Mouse (Mus musculus) heart, postnatal 0 days (tissue): ENCODE results near the gene Ylpm1. TPM values are rescaled to one million over a fixed set of nuclear protein-coding genes. Genes with fewer than 3 reads are reported as not detected.
A peak's percentile ranks its signal among the peaks of the same experiment; 100 is the strongest.

Experiments
- ATAC-seq: fragments of 200-750 bp; cut with Nextera tagmentation; 2 replicates; pipeline ENCODE4 v1.8.0; 2017; ENCODE audit warnings: low read depth, moderate number of reproducible peaks, moderate library complexity; ENCODE audit not compliant: insufficient read depth
- DNase-seq: peaks from one replicate; pipeline ENCODE4 v3.0.0-alpha.2; 2016; ENCODE audit warnings: low spot score
- H3K27ac ChIP-seq: fragments of 300-500 bp; sonication (generic); 2 replicates; pipeline ENCODE4 v1.5.1; 2014; ENCODE audit warnings: low read depth, mild to moderate bottlenecking
- H3K27me3 ChIP-seq: fragments of 300-500 bp; sonication (generic); 2 replicates; pipeline ENCODE4 v1.6.1; 2014; ENCODE audit warnings: low read length, mixed read lengths; ENCODE audit not compliant: control insufficient read depth, insufficient read depth
- H3K36me3 ChIP-seq: fragments of 300-500 bp; sonication (generic); replicated peaks from 2 replicates; pipeline ENCODE4 v1.6.1; 2014; ENCODE audit warnings: low read length, mixed read lengths; ENCODE audit not compliant: control insufficient read depth, insufficient read depth
- H3K4me1 ChIP-seq: fragments of 300-500 bp; sonication (generic); 2 replicates; pipeline ENCODE4 v1.6.1; 2014; ENCODE audit warnings: antibody characterized with exemption; ENCODE audit not compliant: control insufficient read depth, insufficient read depth
- H3K4me2 ChIP-seq: fragments of 300-500 bp; sonication (generic); 2 replicates; pipeline ENCODE4 v1.6.1; 2014; ENCODE audit warnings: low read depth, mild to moderate bottlenecking, low read length, moderate library complexity
- H3K4me3 ChIP-seq: fragments of 300-500 bp; sonication (generic); 2 replicates; pipeline ENCODE4 v1.5.1; 2014; ENCODE audit warnings: low read depth, low read length
- H3K9ac ChIP-seq: fragments of 300-500 bp; sonication (generic); replicated peaks from 2 replicates; pipeline ENCODE4 v1.6.1; 2014; ENCODE audit warnings: low read depth, low read length, mixed read lengths
- H3K9me3 ChIP-seq: fragments of 300-500 bp; sonication (generic); replicated peaks from 2 replicates; pipeline ENCODE4 v1.6.1; 2016; ENCODE audit warnings: low read length; ENCODE audit not compliant: control insufficient read depth
- CTCF ChIP-seq: IDR thresholded peaks from 2 replicates; pipeline ENCODE4 v1.5.1; 2016; ENCODE audit warnings: antibody characterized with exemption, control low read depth, low read depth
- EP300 ChIP-seq: IDR thresholded peaks from 2 replicates; pipeline ENCODE4 v1.6.1; 2016; ENCODE audit warnings: antibody characterized with exemption, low read depth
- WGBS: fragments of 180-500 bp; shearing (Covaris S2); extraction: QIAGEN DNeasy Blood & Tissue Kit; methylation state at CpG from one replicate; pipeline ENCODE4 v1.1.7; 2014; 5-methylcytosine and 5-hydroxymethylcytosine counted together
- polyA plus RNA-seq: library from polyadenylated mRNA; unstranded; fragments of >200 nt; fragmentation: Nextera tagmentation; extraction: Ambion mirVana; gene quantifications from 2 replicates; pipeline ENCODE4 v1.2.1, GENCODE M21; 2015
- total RNA-seq: library from RNA; depleted of rRNA; stranded (reverse); fragments of >200 nt; gene quantifications from 2 replicates; pipeline ENCODE4 v1.2.3, GENCODE M21; 2014; ENCODE audit warnings: low replicate concordance

Gene Ylpm1
- total and polyA plus RNA-seq, 2 experiments from 2014 or later: 10.5 to 14.7 TPM

DNA sequence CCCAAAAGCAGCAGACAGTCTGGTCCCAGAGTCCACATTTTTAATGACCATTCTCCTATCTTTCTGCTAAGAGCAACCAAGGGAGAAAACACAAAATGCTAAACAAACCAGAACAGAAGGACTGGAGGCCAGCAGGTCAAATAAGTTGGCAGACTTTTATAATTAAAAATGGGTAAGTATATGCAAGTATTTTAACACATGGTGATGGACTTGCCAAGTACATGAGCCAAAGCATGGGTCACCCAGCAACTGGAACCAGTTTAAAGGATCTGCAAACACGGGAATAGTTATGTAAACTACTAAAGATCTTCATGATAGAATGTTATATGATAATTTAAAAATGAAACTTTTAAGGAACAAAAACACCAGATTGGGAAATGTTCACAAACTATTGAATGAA is 43.8 kb upstream of the Ylpm1 start:
- ATAC-seq (no peak), DNase-seq (no peak)
- Histone ChIP-seq H3K36me3 (peaks cover 7% of the 10 kb centered on the region), H3K9ac (no peak overlapping the region), H3K4me1 (peaks cover 29% of the 10 kb centered on the region), H3K4me2 (no peak overlapping the region), H3K4me3 (no peak overlapping the region), H3K27me3 (no peaks in the 10 kb centered on the region), H3K9me3 (no peaks in the 10 kb centered on the region), H3K27ac (peak overlapping the region; percentile 39)
- TF ChIP-seq CTCF: no peak
- WGBS: 73% methylated on average over 1 of the region's 1 CpGs

DNA sequence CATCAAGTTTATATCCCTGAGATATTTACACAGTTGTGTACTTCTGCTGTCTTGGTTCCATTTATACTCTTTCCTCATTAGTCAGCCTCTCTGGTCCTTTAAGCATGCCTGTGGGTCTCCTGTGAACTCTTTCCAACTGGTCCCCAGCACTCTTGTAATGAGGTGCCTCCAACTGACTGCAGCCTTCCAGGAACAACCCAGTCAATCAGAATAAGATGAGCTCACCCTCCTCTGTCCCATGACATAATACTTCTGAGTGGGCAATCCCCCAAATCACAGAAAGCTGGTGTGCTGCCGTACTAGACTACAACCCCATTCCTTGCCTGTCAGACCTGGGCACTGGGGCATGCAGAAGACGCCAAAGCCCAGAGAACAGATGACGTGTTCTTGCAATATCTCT is 39.8 kb upstream of the Ylpm1 start:
- Histone ChIP-seq H3K27ac (no peak overlapping the region), H3K9ac (no peak overlapping the region), H3K4me2 (no peak overlapping the region), H3K4me3 (no peak overlapping the region), H3K27me3 (no peaks in the 10 kb centered on the region), H3K36me3 (no peaks in the 10 kb centered on the region), H3K9me3 (no peaks in the 10 kb centered on the region), H3K4me1 (0 out of 2 replicates have a peak, but pooled peaks cover 4% of the 10 kb centered on the region)
- TF ChIP-seq CTCF: no peak
- no peak for TF ChIP-seq EP300
- WGBS: 87% methylated on average over 3 of the region's 3 CpGs
- ATAC-seq (no peak), DNase-seq (no peak)

DNA sequence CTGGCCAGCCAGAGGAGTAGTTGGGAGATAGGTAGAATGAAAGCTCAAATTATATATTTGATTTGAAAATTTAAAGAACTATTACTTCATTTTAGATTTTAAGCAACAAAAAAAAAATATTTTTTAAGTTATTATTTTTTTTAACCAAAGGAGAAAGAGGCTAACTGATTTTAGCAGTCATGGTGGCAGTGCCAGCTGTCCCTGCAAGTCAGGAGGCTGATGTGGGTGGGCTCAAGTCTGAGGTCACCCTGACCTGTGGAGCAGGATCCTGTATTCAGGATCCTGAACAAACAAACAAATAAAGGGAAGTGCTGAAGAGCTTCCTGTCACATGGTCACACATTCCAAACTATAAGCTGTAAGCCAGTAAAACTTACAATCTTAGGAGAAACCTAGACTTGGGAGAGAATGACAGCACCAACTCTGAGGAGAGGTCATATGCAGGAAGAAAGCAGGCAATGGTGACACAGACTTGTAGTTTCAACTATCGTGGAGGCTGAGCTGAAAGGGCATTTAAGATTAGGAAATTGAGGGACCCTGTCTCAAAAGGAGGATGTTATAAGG is 37.2 kb upstream of the Ylpm1 start:
- Histone ChIP-seq H3K27me3 (no peaks in the 10 kb centered on the region), H3K9me3 (no peaks in the 10 kb centered on the region), H3K4me3 (no peak overlapping the region), H3K36me3 (peaks cover 2% of the 10 kb centered on the region; the same call in 1 of the 2 replicates), H3K27ac (no peak overlapping the region), H3K4me1 (no peaks in the 10 kb centered on the region), H3K4me2 (no peak overlapping the region), H3K9ac (no peak overlapping the region)
- TF ChIP-seq CTCF (no peak), EP300 (no peak)
- 62% methylated on average over 1 of the region's 1 CpGs for WGBS
- DNase-seq: no peak
- ATAC-seq: no peak

GRCm38 (mm10) chr12:84962606-84963005 is 33.5 kb upstream of the Ylpm1 start:
- DNase-seq (peak; percentile 39), ATAC-seq (peak; percentile 63)
- TF ChIP-seq CTCF (no peak), EP300 (no peak)
- H3K4me1 ChIP-seq: no peaks in the 10 kb centered on the region
- 23% methylated on average over 7 of the region's 7 CpGs for WGBS
- no peaks in the 10 kb centered on the region for H3K9me3 ChIP-seq
- H3K36me3 ChIP-seq: peaks cover 17% of the 10 kb centered on the region; the same call in 1 of the 2 replicates
- H3K4me3 ChIP-seq: no peak overlapping the region
- no peak overlapping the region for H3K4me2 ChIP-seq
- peak overlapping the region; percentile 53 for H3K27ac ChIP-seq
- no peak overlapping the region for H3K9ac ChIP-seq
- no peaks in the 10 kb centered on the region for H3K27me3 ChIP-seq

GRCm38 (mm10) chr12:84968831-84969655 is 27.1 kb upstream of the Ylpm1 start:
- no peak for ATAC-seq
- peak overlapping the region; percentile 95 for H3K4me2 ChIP-seq
- H3K4me1 ChIP-seq: peaks cover 16% of the 10 kb centered on the region; the same call in 1 of the 2 replicates
- no peak for DNase-seq
- WGBS: 82% methylated on average over 16 of the region's 16 CpGs
- no peak overlapping the region for H3K27ac ChIP-seq
- no peak overlapping the region for H3K9ac ChIP-seq
- no peaks in the 10 kb centered on the region for H3K9me3 ChIP-seq
- H3K27me3 ChIP-seq: no peaks in the 10 kb centered on the region
- H3K36me3 ChIP-seq: peaks cover 25% of the 10 kb centered on the region
- peak overlapping the region; percentile 89 for H3K4me3 ChIP-seq
- TF ChIP-seq EP300: no peak
- TF ChIP-seq CTCF: no peak
